Mouse (Mus musculus): ENCODE results near the gene 1700003F12Rik. TPM values are rescaled to one million over a fixed set of nuclear protein-coding genes. Genes with fewer than 3 reads are reported as not detected.

The 1700003F12Rik gene
- polyA plus RNA-seq (2015; fragmentation: Nextera tagmentation; extraction: Ambion mirVana): 1.9 and 2.3 TPM in 2 replicates

DNA sequence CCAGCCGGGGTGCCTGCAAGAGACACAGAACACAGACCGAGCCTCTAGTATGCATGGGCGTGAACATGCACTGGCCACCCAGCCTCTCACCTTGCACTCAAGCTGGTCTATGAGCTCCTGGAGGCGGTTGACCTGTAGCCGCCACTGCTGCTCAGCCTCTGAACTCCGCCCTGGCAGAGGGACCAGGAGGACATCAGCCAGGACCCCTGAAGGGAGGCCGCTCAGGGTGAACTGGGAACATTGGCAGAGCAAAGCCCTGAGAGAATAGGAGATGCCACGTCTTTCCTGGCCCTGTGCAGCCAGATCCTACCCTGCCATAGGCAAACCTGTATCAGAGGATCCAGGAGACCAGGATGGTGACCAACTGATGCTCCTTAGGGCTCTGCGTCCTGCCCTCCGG, at the start of gene 1700003F12Rik:
TSS of gene 1700003F12Rik (plus strand) at position 375 of the 400 bp plus-strand sequence.
- WGBS: 94% methylated on average over 10 of the region's 10 CpGs
- Histone ChIP-seq H3K27me3 (ENCODE audit: control insufficient read depth, insufficient read depth, low read depth, low read length) (no peaks in the 10 kb centered on the region; the same call in none of the 2 replicates), H3K9me3 (replicated peaks; ENCODE audit: control insufficient read depth, low read length, poor library complexity, severe bottlenecking) (no peaks in the 10 kb centered on the region), H3K4me2 (ENCODE audit: low read length) (no peak within 1 kb of the TSS), H3K36me3 (ENCODE audit: control insufficient read depth, insufficient read depth, low read length) (no peaks in the 10 kb centered on the region), H3K9ac (ENCODE audit: low read depth, low read length) (no peak within 1 kb of the TSS), H3K27ac (ENCODE audit: low read length) (no peak within 1 kb of the TSS), H3K4me1 (ENCODE audit: control insufficient read depth, insufficient read depth, low read length) (peaks cover 8% of the 10 kb centered on the region), H3K4me3 (ENCODE audit: low read depth, low read length) (no peak within 1 kb of the TSS)
- no peak for ATAC-seq

DNA sequence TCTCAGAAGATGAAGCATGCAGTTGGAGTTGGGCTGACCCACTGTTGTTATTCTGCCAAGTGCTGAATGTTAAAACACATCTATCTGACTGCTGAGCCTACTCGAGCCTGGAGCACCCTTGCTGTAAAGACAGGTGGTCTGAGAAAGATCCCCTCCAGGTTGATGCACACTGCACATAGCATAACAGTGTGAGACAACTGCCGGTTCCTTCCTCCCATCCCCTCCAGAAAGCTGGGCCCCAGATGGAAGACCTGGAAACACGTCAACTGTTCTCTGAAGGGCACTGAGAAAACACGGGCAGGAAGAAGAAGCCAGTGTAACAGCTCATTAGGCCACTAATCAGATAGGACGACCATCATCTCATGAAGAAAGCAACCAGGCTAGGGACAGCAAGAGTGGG, 48.3 kb upstream of the 1700003F12Rik start:
- Histone ChIP-seq H3K4me3 (ENCODE audit: low read depth, low read length) (no peak overlapping the region), H3K4me1 (ENCODE audit: control insufficient read depth, insufficient read depth, low read length) (no peaks in the 10 kb centered on the region), H3K9me3 (replicated peaks; ENCODE audit: control insufficient read depth, low read length, poor library complexity, severe bottlenecking) (no peaks in the 10 kb centered on the region), H3K27me3 (ENCODE audit: control insufficient read depth, insufficient read depth, low read depth, low read length) (no peaks in the 10 kb centered on the region), H3K27ac (ENCODE audit: low read length) (no peak overlapping the region), H3K9ac (ENCODE audit: low read depth, low read length) (no peak overlapping the region), H3K36me3 (ENCODE audit: control insufficient read depth, insufficient read depth, low read length) (peaks cover 3% of the 10 kb centered on the region; the same call in 1 of the 2 replicates), H3K4me2 (ENCODE audit: low read length) (no peak overlapping the region)
- no peak for ATAC-seq
- WGBS: 74% methylated on average over 5 of the region's 5 CpGs

DNA sequence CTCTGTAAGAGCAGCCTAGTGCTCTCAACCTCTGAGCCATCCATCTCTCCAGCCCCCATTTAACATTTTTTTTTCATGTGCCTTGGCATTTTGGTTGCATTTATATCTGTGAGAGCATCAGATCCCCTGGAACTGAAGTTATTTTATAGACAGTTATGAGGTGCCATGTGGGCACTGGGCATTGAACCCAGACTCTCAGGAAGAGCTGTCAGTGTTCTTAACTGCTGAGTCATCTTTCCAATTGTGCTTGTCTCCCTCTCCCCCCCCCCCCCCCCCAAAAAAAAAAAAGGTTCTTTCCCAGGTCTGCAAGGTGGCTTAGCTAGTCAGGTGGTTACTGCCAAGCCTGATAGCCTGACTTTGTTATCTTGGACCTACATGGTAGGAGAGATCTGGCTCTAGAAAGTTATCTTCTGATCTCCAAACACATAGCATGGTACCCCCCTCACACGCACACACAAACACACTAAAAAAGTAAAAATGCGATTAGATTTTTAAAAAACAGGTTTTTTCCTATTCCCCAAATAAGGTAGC, 47.1 kb upstream of the 1700003F12Rik start:
- WGBS: 93% methylated on average over 2 of the region's 2 CpGs
- Histone ChIP-seq H3K9ac (ENCODE audit: low read depth, low read length) (no peak overlapping the region), H3K9me3 (replicated peaks; ENCODE audit: control insufficient read depth, low read length, poor library complexity, severe bottlenecking) (no peaks in the 10 kb centered on the region), H3K4me3 (ENCODE audit: low read depth, low read length) (no peak overlapping the region), H3K36me3 (ENCODE audit: control insufficient read depth, insufficient read depth, low read length) (peaks cover 3% of the 10 kb centered on the region; the same call in 1 of the 2 replicates), H3K27me3 (ENCODE audit: control insufficient read depth, insufficient read depth, low read depth, low read length) (no peaks in the 10 kb centered on the region), H3K4me1 (ENCODE audit: control insufficient read depth, insufficient read depth, low read length) (no peaks in the 10 kb centered on the region), H3K4me2 (ENCODE audit: low read length) (no peak overlapping the region), H3K27ac (ENCODE audit: low read length) (no peak overlapping the region)
- ATAC-seq: no peak

DNA sequence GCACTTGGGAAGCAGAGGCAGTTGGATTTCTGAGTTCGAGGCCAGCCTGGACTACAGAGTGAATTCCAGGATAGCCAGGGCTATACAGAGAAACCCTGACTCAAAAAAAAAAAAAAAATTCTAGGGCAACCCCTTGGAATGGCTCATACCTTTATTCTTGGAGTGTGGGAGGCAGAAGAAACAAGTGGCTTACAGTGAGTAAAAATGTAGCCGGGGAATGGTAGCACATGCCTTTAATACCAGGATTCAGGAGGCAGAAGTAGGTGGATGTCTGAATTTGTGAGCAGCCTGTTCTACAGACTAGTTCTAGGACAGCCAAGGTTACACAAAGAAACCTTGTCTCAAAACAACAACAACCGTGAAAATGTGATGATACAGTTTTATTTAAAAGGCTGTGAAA, 46.1 kb upstream of the 1700003F12Rik start:
- H3K4me2 ChIP-seq (ENCODE audit: low read length): no peak overlapping the region
- H3K27ac ChIP-seq (ENCODE audit: low read length): no peak overlapping the region
- no peak for ATAC-seq
- H3K4me1 ChIP-seq (ENCODE audit: control insufficient read depth, insufficient read depth, low read length): no peaks in the 10 kb centered on the region
- H3K9me3 ChIP-seq (replicated peaks; ENCODE audit: control insufficient read depth, low read length, poor library complexity, severe bottlenecking): no peaks in the 10 kb centered on the region
- no peak overlapping the region for H3K4me3 ChIP-seq (ENCODE audit: low read depth, low read length)
- no peak overlapping the region for H3K9ac ChIP-seq (ENCODE audit: low read depth, low read length)
- 90% methylated on average over 3 of the region's 3 CpGs for WGBS
- H3K27me3 ChIP-seq (ENCODE audit: control insufficient read depth, insufficient read depth, low read depth, low read length): no peaks in the 10 kb centered on the region
- H3K36me3 ChIP-seq (ENCODE audit: control insufficient read depth, insufficient read depth, low read length): peaks cover 3% of the 10 kb centered on the region; the same call in 1 of the 2 replicates

DNA sequence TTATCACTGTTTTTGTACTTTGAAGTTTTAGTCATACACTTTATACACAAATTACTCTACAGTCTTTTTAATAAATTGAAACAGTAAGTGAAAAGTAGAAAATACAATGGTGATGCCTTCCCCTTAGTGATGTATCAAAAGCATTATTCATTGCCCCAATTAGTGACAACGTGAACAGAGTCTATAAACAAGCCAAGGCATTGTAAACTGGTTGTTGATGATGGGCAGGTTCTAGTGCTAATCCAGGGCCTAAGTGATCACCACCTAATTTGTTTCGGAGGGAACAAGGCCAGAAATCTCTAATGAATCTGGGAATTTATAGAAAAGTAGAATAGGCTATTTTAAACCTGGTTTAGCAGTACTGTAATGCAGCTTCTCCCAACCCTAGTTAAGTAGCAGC, 39.8 kb upstream of the 1700003F12Rik start:
- H3K4me3 ChIP-seq (ENCODE audit: low read depth, low read length): no peak overlapping the region
- H3K27me3 ChIP-seq (ENCODE audit: control insufficient read depth, insufficient read depth, low read depth, low read length): no peaks in the 10 kb centered on the region
- no peak overlapping the region for H3K9ac ChIP-seq (ENCODE audit: low read depth, low read length)
- ATAC-seq: no peak
- H3K9me3 ChIP-seq (replicated peaks; ENCODE audit: control insufficient read depth, low read length, poor library complexity, severe bottlenecking): no peaks in the 10 kb centered on the region
- no peaks in the 10 kb centered on the region for H3K4me1 ChIP-seq (ENCODE audit: control insufficient read depth, insufficient read depth, low read length)
- 77% methylated on average over 2 of the region's 2 CpGs for WGBS
- H3K27ac ChIP-seq (ENCODE audit: low read length): no peak overlapping the region
- peaks cover 4% of the 10 kb centered on the region; the same call in 1 of the 2 replicates for H3K36me3 ChIP-seq (ENCODE audit: control insufficient read depth, insufficient read depth, low read length)
- no peak overlapping the region for H3K4me2 ChIP-seq (ENCODE audit: low read length)

DNA sequence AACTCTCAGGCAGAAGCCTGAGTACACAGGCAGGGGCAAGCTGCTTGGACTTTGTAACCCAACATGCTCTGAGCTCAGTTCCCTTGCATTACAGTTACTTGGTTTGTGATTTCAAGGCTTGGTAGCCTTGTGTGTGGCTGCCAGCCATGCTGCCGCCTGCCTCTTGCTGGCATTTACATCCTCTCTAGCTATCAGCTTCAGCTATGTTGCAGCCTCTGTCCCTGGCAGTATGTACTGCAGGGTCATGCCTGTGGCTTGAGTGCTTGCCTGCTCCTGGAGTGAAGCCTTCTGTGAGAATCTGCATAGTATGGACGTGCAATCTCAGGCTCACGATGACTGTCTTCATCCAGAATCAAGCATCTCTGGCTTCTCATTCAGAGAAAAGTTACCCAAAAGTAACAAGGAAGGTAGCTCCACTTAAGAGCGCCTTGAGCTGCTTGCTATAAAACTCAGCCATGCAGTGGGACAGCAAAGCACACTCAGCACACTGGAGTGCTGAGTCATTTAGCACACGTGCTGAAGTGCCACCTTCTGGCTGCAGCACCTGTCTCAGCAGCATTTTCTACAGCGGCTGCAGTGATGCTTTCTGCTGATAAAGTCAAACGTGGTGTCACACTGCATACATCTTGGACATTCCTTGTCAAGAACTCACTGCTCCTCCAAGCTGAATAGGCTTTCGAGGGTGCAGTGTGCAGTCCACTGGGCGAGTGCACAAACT, 39.2 kb upstream of the 1700003F12Rik start:
- Histone ChIP-seq H3K9ac (ENCODE audit: low read depth, low read length) (no peak overlapping the region), H3K4me1 (ENCODE audit: control insufficient read depth, insufficient read depth, low read length) (no peaks in the 10 kb centered on the region), H3K4me2 (ENCODE audit: low read length) (no peak overlapping the region), H3K4me3 (ENCODE audit: low read depth, low read length) (no peak overlapping the region), H3K36me3 (ENCODE audit: control insufficient read depth, insufficient read depth, low read length) (peaks cover 4% of the 10 kb centered on the region; the same call in 1 of the 2 replicates), H3K27ac (ENCODE audit: low read length) (no peak overlapping the region), H3K9me3 (replicated peaks; ENCODE audit: control insufficient read depth, low read length, poor library complexity, severe bottlenecking) (no peaks in the 10 kb centered on the region), H3K27me3 (ENCODE audit: control insufficient read depth, insufficient read depth, low read depth, low read length) (no peaks in the 10 kb centered on the region)
- 75% methylated on average over 9 of the region's 9 CpGs for WGBS
- no peak for ATAC-seq

DNA sequence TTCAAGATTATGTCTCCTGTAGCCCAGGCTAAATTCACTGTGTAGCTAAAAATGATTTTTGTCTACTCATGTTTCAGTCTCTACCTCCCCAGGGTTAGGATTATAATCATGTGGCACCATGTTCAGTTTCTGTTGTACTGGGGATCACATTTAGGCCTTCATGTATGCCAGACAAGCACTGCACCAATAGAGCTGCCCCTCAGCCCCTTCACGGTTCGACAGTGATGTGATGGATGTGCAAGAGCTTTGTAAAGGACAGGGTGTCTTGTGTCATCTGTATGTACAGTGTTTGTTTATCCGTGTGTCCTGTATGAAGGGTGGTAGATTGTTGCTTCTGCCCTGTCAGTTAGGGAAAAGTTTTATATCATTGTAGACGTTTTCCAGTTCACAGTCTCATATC, 38.4 kb upstream of the 1700003F12Rik start:
- 95% methylated on average over 4 of the region's 4 CpGs for WGBS
- no peak for ATAC-seq
- Histone ChIP-seq H3K27ac (ENCODE audit: low read length) (no peak overlapping the region), H3K9ac (ENCODE audit: low read depth, low read length) (no peak overlapping the region), H3K27me3 (ENCODE audit: control insufficient read depth, insufficient read depth, low read depth, low read length) (no peaks in the 10 kb centered on the region), H3K4me3 (ENCODE audit: low read depth, low read length) (no peak overlapping the region), H3K4me2 (ENCODE audit: low read length) (no peak overlapping the region), H3K36me3 (ENCODE audit: control insufficient read depth, insufficient read depth, low read length) (peaks cover 4% of the 10 kb centered on the region; the same call in 1 of the 2 replicates), H3K4me1 (ENCODE audit: control insufficient read depth, insufficient read depth, low read length) (no peaks in the 10 kb centered on the region), H3K9me3 (replicated peaks; ENCODE audit: control insufficient read depth, low read length, poor library complexity, severe bottlenecking) (no peaks in the 10 kb centered on the region)

DNA sequence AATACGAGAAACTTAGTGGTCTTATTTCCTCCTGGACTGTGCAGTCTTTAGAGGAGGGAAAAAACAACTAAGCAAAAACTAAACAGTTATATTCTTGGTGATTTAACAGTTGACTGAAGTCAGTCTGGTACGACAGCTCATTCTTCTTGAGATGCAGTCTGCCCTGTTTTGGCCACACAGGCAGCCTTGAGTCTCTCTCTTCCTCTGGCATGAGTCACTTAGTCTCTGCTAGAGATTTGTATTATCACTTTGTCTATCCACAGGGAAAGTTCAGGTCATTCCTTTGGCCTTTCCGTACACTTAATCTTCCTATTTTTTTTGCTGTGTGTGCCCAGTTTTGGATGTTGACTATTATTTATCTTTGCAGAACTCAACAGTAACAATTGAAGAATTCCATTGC, 36.7 kb upstream of the 1700003F12Rik start:
- no peak overlapping the region for H3K27ac ChIP-seq (ENCODE audit: low read length)
- H3K9me3 ChIP-seq (replicated peaks; ENCODE audit: control insufficient read depth, low read length, poor library complexity, severe bottlenecking): no peaks in the 10 kb centered on the region
- no peak overlapping the region for H3K4me2 ChIP-seq (ENCODE audit: low read length)
- WGBS: 95% methylated on average over 3 of the region's 3 CpGs
- no peak for ATAC-seq
- H3K4me3 ChIP-seq (ENCODE audit: low read depth, low read length): no peak overlapping the region
- no peak overlapping the region for H3K9ac ChIP-seq (ENCODE audit: low read depth, low read length)
- no peaks in the 10 kb centered on the region for H3K27me3 ChIP-seq (ENCODE audit: control insufficient read depth, insufficient read depth, low read depth, low read length)
- peaks cover 4% of the 10 kb centered on the region; the same call in 1 of the 2 replicates for H3K36me3 ChIP-seq (ENCODE audit: control insufficient read depth, insufficient read depth, low read length)
- H3K4me1 ChIP-seq (ENCODE audit: control insufficient read depth, insufficient read depth, low read length): no peaks in the 10 kb centered on the region

DNA sequence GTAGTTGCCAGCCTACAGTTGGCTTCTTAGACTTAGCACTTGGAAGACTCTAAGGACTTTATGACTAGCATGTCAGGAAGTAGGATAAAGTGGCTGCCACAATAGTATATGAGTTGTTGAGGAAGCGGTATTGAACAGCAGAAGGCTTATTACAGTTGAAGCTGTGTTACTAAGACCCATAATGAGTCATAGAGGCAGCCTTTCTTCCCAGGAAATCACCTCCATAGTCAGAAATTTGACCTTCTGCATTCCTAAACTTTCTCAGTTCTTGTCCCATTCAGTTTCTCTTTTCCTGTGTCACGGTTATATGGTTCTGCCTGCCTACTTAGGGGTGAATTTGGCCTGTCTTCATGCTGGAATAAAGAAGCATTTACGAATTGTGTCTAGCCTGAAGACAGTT, 29.9 kb upstream of the 1700003F12Rik start:
- WGBS: 91% methylated on average over 3 of the region's 3 CpGs
- no peak overlapping the region for H3K4me2 ChIP-seq (ENCODE audit: low read length)
- no peaks in the 10 kb centered on the region for H3K9me3 ChIP-seq (replicated peaks; ENCODE audit: control insufficient read depth, low read length, poor library complexity, severe bottlenecking)
- no peak for ATAC-seq
- H3K9ac ChIP-seq (ENCODE audit: low read depth, low read length): no peak overlapping the region
- no peaks in the 10 kb centered on the region for H3K27me3 ChIP-seq (ENCODE audit: control insufficient read depth, insufficient read depth, low read depth, low read length)
- no peak overlapping the region for H3K4me3 ChIP-seq (ENCODE audit: low read depth, low read length)
- no peak overlapping the region for H3K27ac ChIP-seq (ENCODE audit: low read length)
- H3K4me1 ChIP-seq (ENCODE audit: control insufficient read depth, insufficient read depth, low read length): no peaks in the 10 kb centered on the region
- H3K36me3 ChIP-seq (ENCODE audit: control insufficient read depth, insufficient read depth, low read length): peaks cover 9% of the 10 kb centered on the region
